Mouse (Mus musculus) left cerebral cortex, postnatal 14 days (tissue): ENCODE data around the gene Nfasc. TPM values are rescaled to one million over a fixed set of nuclear protein-coding genes. Genes with fewer than 3 reads are reported as not detected.

Experiments
- DNase-seq, 2 experiments: peaks; one replicate each; pipeline ENCODE4 v3.0.0; 2021 to 2022; ENCODE audit warnings: low spot score in 2 of 2, mixed read lengths in 1 of 2
- intact Hi-C: fragments of 180-260 bp; cut with DNase I; formaldehyde crosslinking; loops from one replicate; pipeline ENCODE4 v1.15.1; 2025
- total RNA-seq, 2 experiments: library from RNA; stranded (reverse); gene quantifications; 2 replicates each; pipeline ENCODE4 v1.2.3; 2021

Gene Nfasc
- total RNA-seq, 2 experiments from 2014 or later: 179 to 195 TPM

DNA sequence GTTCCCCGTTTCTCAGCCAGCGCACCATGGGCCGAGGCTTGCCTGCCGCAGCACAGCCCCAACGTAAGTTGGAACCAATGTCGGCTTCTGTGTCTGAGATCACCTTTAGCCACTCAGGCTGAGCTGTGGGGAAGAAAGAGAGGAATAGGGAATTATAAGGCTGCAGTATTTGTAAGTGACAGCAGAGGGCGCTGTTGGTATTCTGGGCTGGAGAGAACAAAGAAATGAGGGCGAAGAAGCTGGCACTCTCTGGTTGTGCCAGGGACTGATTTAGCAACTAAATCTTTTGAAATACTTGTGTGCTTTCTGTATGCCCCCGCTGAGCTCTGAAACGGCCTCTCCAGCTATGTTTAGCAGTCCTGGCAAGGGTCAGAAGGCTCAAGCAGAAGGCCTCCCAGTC is 215.8 kb downstream of the Nfasc start:
- DNase-seq: peak; percentile 90 to 91
- intact Hi-C loops: loop anchor here (1.0 to 10.0 kb wide), 2 partner anchors 68 to 219 kb away; partner anchors contain the start of gene Nfasc

DNA sequence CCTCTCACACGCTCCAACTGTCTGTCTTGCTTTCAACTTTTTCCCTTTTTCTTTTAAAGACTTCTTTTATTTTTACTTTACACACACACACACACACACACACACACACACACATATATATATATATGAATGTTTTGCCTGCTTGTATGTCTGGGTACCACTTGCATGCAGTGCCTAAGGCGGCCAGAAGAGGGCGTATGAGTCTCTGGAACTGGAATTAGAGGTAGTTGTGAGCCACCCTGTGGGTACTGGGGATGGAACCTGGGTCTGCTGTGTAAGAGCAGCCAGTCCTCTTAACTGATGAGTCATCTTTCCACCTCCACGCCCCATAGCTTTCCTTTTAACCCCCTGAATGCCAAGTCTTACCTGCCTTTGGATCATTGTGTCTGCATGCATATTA is 217.7 kb downstream of the Nfasc start:
- intact Hi-C loops: loop anchor here (10.0 kb wide), 1 partner anchor 221 kb away; the partner anchor contains the start of gene Nfasc
- peak in 1 of 2 experiments; percentile 74 for DNase-seq

DNA sequence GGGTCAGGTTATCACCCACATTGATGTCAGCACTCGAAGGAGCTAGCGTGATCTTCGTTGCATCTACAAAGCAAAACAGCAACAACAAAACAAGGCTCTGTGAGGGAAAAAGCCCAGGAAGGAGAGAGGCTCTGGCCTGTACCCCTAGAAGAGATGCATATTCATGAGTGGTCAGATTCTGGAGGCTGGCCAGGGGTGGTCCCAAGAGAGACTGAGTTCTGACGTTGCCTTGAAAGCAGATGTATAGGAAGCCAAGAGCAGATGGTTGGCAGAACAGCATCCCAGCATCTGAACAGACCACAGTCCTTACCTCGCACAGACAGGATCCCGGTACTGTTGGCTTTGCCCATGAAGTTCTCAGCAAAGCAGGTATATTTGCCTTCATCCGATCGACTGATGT is 218.5 kb downstream of the Nfasc start:
- intact Hi-C loops: loop anchor here (10.0 kb wide), 1 partner anchor 222 kb away; the partner anchor contains the start of gene Nfasc
- DNase-seq: no peak

- peak; percentile 55 to 67 for DNase-seq
- intact Hi-C loops: loop anchor here (10.0 kb wide), 1 partner anchor 224 kb away; the partner anchor contains the start of gene Nfasc
Measured at GRCm38 (mm10) chr1:132520764-132521163, 220.8 kb downstream of the Nfasc start.

DNA sequence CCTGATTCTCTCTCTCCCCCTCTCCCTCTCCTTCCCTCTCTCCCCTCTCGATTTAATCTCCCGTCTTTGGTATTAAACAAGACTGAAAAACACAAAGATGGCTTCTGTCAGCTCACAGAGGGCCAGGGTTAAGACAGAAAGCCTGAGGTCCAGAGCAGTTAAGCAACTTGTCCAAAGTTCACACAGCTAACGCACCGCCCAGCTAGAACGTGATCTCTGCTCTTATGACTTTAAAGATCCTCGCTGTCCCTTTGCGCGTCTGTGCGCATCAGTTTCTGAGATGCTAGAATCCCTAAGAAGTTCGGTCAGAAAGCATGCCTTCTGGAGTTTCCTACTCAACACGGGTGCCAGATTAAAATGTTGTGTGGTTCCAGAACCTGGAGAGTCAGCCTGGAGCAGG is 221.9 kb downstream of the Nfasc start:
- intact Hi-C loops: loop anchor here (10.0 kb wide), 1 partner anchor 225 kb away; the partner anchor contains the start of gene Nfasc
- no peak for DNase-seq

DNA sequence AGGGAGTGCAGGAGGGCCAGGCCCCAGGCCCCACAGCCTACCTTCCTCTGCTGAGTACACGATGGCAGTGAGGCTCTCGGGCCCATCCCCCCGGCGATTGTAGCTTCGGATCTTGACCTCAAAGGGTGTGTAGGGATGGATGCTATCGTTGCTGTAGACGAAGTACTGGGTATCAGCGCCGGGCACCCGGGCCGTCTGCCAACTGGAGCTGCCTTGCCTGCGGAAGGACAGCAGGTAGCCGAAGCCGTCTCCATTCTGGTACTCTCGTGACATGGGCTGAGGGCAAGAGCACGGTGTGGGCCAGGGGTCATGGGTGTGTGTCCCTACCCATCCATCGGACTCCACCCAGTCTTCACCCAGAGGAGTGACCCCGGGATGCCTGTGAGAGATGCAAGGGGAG is 223.0 kb downstream of the Nfasc start:
- intact Hi-C loops: no loop called here
- no peak for DNase-seq

- DNase-seq: no peak
- intact Hi-C loops: no loop called here
Measured at GRCm38 (mm10) chr1:132516776-132517175, 224.8 kb downstream of the Nfasc start.

DNA sequence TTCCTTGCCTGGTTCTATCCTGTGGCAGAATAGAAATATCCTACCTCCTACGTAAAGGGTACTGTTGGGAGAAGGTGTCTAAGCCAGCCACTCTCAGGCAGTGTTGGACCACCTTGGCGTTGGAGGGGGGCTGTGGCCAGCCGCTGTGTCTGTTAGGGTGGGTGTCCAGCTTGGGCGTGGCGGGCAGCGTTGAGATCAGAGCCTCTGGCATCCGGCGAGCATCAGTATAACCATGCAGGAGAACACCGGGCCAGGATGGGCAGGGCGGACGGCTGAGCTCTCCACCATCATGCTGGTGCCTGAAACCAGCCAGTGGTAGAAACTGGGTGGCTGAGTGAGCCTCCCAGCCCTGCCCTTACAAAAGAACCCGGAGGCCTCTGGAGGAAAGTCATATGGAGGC is 226.3 kb downstream of the Nfasc start:
- DNase-seq: no peak
- intact Hi-C loops: no loop called here

Other genes with a start within 250 kb of the Nfasc start
- 1 to 10 TPM; 2.3 to 2.7 TPM for gene Tmem81, start 235.6 kb downstream of the Nfasc start, total RNA-seq
- gene Cntn2, start 198.5 kb downstream of the Nfasc start, total RNA-seq: 10 to 100 TPM; 53.2 to 58.8 TPM
- gene Lrrn2, start 138.5 kb upstream of the Nfasc start, total RNA-seq: 100 to 1,000 TPM in 1 of 2 experiments, 10 to 100 TPM in 1; 96.6 to 112 TPM